Mouse (Mus musculus) myocyte (in vitro differentiated cells): Measurements from ENCODE around the gene Pex10. TPM values are rescaled to one million over a fixed set of nuclear protein-coding genes. Genes with fewer than 3 reads are reported as not detected.

Experiments used
- H3K27me3 ChIP-seq: one replicate; pipeline ENCODE4 v1.6.1; 2011; ENCODE audit not compliant: control insufficient read depth, insufficient read depth, insufficient read length
- H3K36me3 ChIP-seq: one replicate; pipeline ENCODE4 v1.6.1; 2011; ENCODE audit not compliant: control insufficient read depth, insufficient read depth
- H3K4me2 ChIP-seq: one replicate; pipeline ENCODE4 v1.6.1; 2011; ENCODE audit warnings: low read depth, control low read depth
- H3K4me3 ChIP-seq: one replicate; pipeline ENCODE4 v1.5.1; 2011; ENCODE audit warnings: mild to moderate bottlenecking, control low read depth, moderate library complexity
- H3K79me2 ChIP-seq: one replicate; pipeline ENCODE4 v1.6.1; 2011; ENCODE audit not compliant: control insufficient read depth, insufficient read depth
- H3ac ChIP-seq: one replicate; pipeline ENCODE4 v1.6.1; 2011; ENCODE audit not compliant: control insufficient read depth, insufficient read length
- CEBPB ChIP-seq: IDR thresholded peaks from 2 replicates; pipeline ENCODE4 v1.6.1; 2011; ENCODE audit warnings: mild to moderate bottlenecking, moderate library complexity; ENCODE audit not compliant: poor library complexity, insufficient read depth, severe bottlenecking
- E2F4 ChIP-seq: IDR thresholded peaks from one replicate; pipeline ENCODE4 v1.6.1; 2011; ENCODE audit warnings: mild to moderate bottlenecking, control low read depth, moderate library complexity; ENCODE audit not compliant: insufficient read depth
- MAX ChIP-seq: IDR thresholded peaks from one replicate; pipeline ENCODE4 v1.6.1; 2011; ENCODE audit warnings: low read depth, mild to moderate bottlenecking, control low read depth
- MYOD1 ChIP-seq, 3 experiments: IDR thresholded peaks; one replicate each; pipeline ENCODE4 v1.6.1; 2011; ENCODE audit warnings: control low read depth in 2 of 3, low read depth in 2 of 3, mild to moderate bottlenecking in 2 of 3, moderate library complexity in 1 of 3; ENCODE audit not compliant: insufficient read length in 2 of 3, control insufficient read depth in 1 of 3
- MYOG ChIP-seq, 3 experiments: IDR thresholded peaks; one replicate each; pipeline ENCODE4 v1.6.1; 2011; ENCODE audit warnings: control low read depth in 2 of 3, low read depth in 2 of 3, mild to moderate bottlenecking in 2 of 3; ENCODE audit not compliant: insufficient read length in 2 of 3, control insufficient read depth in 1 of 3, insufficient read depth in 1 of 3
- POLR2A ChIP-seq: IDR thresholded peaks from one replicate; pipeline ENCODE4 v1.6.1; 2011; ENCODE audit warnings: low read depth, mild to moderate bottlenecking, control low read depth, moderate library complexity; ENCODE audit not compliant: insufficient read length
- POLR2AphosphoS2 ChIP-seq: IDR thresholded peaks from one replicate; pipeline ENCODE4 v1.6.1; 2011; ENCODE audit warnings: low read depth, control low read depth; ENCODE audit not compliant: insufficient read length
- REST ChIP-seq: IDR thresholded peaks from one replicate; pipeline ENCODE4 v1.6.1; 2011; ENCODE audit warnings: mild to moderate bottlenecking, control low read depth, moderate library complexity; ENCODE audit not compliant: insufficient read depth, insufficient read length
- SRF ChIP-seq: IDR thresholded peaks from one replicate; pipeline ENCODE4 v1.6.1; 2011; ENCODE audit warnings: low read depth; ENCODE audit not compliant: control insufficient read depth, insufficient read length
- TCF12 ChIP-seq: IDR thresholded peaks from one replicate; pipeline ENCODE4 v1.6.1; 2011; ENCODE audit warnings: mild to moderate bottlenecking, control low read depth; ENCODE audit not compliant: poor library complexity, insufficient read depth, severe bottlenecking
- TCF3 ChIP-seq: IDR thresholded peaks from one replicate; pipeline ENCODE4 v1.6.1; 2011; ENCODE audit warnings: low read depth, control low read depth; ENCODE audit not compliant: insufficient read length
- USF1 ChIP-seq: IDR thresholded peaks from one replicate; pipeline ENCODE4 v1.6.1; 2011; ENCODE audit warnings: low read depth, mild to moderate bottlenecking, control low read depth, moderate library complexity
- polyA plus RNA-seq: library from polyadenylated mRNA; unstranded; fragments of >200 nt; fragmentation: generic; extraction: Trizol; gene quantifications from one replicate; pipeline ENCODE4 v1.2.1, GENCODE M21; 2012; ENCODE audit warnings: missing spikeins

The Pex10 gene
- polyA plus RNA-seq, 1 experiment: 12.4 TPM

- Histone ChIP-seq H3K36me3 (no peaks in the 10 kb centered on the region), H3K27me3 (peaks cover 87% of the 10 kb centered on the region), H3K4me2 (no peak overlapping the region), H3ac (no peak overlapping the region), H3K79me2 (no peaks in the 10 kb centered on the region), H3K4me3 (no peak overlapping the region)
- no peak for TF ChIP-seq POLR2A
- TF ChIP-seq REST: no peak
- no peak for TF ChIP-seq TCF12
- no peak for TF ChIP-seq POLR2AphosphoS2
- no peak for TF ChIP-seq MAX
These were observed 26.6 kb upstream of the Pex10 start for GRCm38 (mm10) chr4:155040197-155040596.

- H3K4me3 ChIP-seq: no peak overlapping the region
- no peak overlapping the region for H3K4me2 ChIP-seq
- H3K27me3 ChIP-seq: peaks cover 83% of the 10 kb centered on the region
- no peak overlapping the region for H3ac ChIP-seq
- no peak for TF ChIP-seq MYOD1 (IDR thresholded peaks at IDR 0.05; ENCODE audit: control insufficient read depth in 1 of 3, insufficient read length in 2 of 3, low read depth in 2 of 3)
- no peaks in the 10 kb centered on the region for H3K79me2 ChIP-seq
- H3K36me3 ChIP-seq: no peaks in the 10 kb centered on the region
These were observed 26.1 kb upstream of the Pex10 start for GRCm38 (mm10) chr4:155040696-155041095.

GRCm38 (mm10) chr4:155042606-155043288, 24.1 kb upstream of the Pex10 start:
- Histone ChIP-seq H3K27me3 (peaks cover 84% of the 10 kb centered on the region), H3K4me3 (no peak overlapping the region), H3ac (no peak overlapping the region), H3K36me3 (no peaks in the 10 kb centered on the region), H3K4me2 (no peak overlapping the region), H3K79me2 (no peaks in the 10 kb centered on the region)
- TF ChIP-seq USF1 (no peak), SRF (no peak), TCF3 (no peak), REST (no peak), E2F4 (no peak), TCF12 (no peak), MYOD1 (IDR thresholded peaks at IDR 0.05; ENCODE audit: control insufficient read depth in 1 of 3, insufficient read length in 2 of 3, low read depth in 2 of 3) (no peak), POLR2AphosphoS2 (no peak), MYOG (IDR thresholded peaks at IDR 0.05; ENCODE audit: control insufficient read depth in 1 of 3, insufficient read depth in 1 of 3, insufficient read length in 2 of 3, low read depth in 2 of 3) (no peak)

GRCm38 (mm10) chr4:155043289-155043625, 23.6 kb upstream of the Pex10 start:
- Histone ChIP-seq H3K4me2 (no peak overlapping the region), H3K4me3 (no peak overlapping the region)
- TF ChIP-seq E2F4 (no peak), TCF3 (no peak), MYOG (IDR thresholded peaks at IDR 0.05; ENCODE audit: control insufficient read depth in 1 of 3, insufficient read depth in 1 of 3, insufficient read length in 2 of 3, low read depth in 2 of 3) (no peak), USF1 (no peak), CEBPB (no peak), MYOD1 (IDR thresholded peaks at IDR 0.05; ENCODE audit: control insufficient read depth in 1 of 3, insufficient read length in 2 of 3, low read depth in 2 of 3) (no peak), REST (no peak), SRF (no peak), POLR2A (no peak), MAX (no peak), POLR2AphosphoS2 (no peak), TCF12 (no peak)

GRCm38 (mm10) chr4:155046636-155047035, 20.2 kb upstream of the Pex10 start:
- TF ChIP-seq MYOD1 (IDR thresholded peaks at IDR 0.05; ENCODE audit: control insufficient read depth in 1 of 3, insufficient read length in 2 of 3, low read depth in 2 of 3): no peak
- no peak for TF ChIP-seq CEBPB
- TF ChIP-seq MYOG (IDR thresholded peaks at IDR 0.05; ENCODE audit: control insufficient read depth in 1 of 3, insufficient read depth in 1 of 3, insufficient read length in 2 of 3, low read depth in 2 of 3): no peak
- no peak for TF ChIP-seq TCF12
- no peak for TF ChIP-seq SRF
- no peak for TF ChIP-seq MAX
- no peak for TF ChIP-seq TCF3
- H3K27me3 ChIP-seq: peaks cover 84% of the 10 kb centered on the region

More at GRCm38 (mm10) chr4:155043289-155043625, 23.6 kb upstream of the Pex10 start:
- H3K79me2 ChIP-seq: no peaks in the 10 kb centered on the region
- no peak overlapping the region for H3ac ChIP-seq
- H3K36me3 ChIP-seq: no peaks in the 10 kb centered on the region
- H3K27me3 ChIP-seq: peaks cover 84% of the 10 kb centered on the region

More at GRCm38 (mm10) chr4:155046636-155047035, 20.2 kb upstream of the Pex10 start:
- H3ac ChIP-seq: no peak overlapping the region
- no peak overlapping the region for H3K4me3 ChIP-seq
- H3K4me2 ChIP-seq: no peak overlapping the region
- H3K79me2 ChIP-seq: no peaks in the 10 kb centered on the region
- no peaks in the 10 kb centered on the region for H3K36me3 ChIP-seq
